Comparison of ENCODE assay signal across 8 mouse cellular contexts in the genomic region with DNA sequence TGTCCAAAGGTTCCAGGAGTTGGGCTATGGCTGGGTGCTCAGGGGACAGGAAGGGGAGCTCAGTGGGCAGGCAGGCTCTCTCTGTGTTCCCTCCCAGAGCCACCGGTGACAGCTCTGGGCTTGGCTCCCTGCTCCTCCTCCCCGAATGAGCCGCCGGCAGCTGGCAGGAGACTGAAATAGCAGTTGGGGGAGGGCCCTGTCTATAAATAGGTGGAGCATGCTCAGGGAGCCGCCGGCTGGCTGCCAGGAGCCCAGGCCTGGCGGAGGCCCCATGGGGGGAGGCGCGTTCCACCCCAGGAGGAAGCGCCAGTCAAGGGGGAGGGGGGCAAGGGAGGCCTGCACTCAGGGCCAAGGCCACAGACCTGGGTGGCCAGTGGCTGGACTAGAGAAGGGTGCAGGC. TPM values are rescaled to one million over a fixed set of nuclear protein-coding genes. Genes with fewer than 3 reads are reported as not detected.
DNase-seq lines count a peak whose midpoint lies in the region; ATAC-seq and TF ChIP-seq lines count a peak whose summit lies in the region.

No protein-coding gene starts in this region.

- TF ChIP-seq CTCF in lung, postnatal 0 days (IDR thresholded peaks at IDR 0.05) = 0 out of 2 replicates have a peak, but pooled peaks have one; percentile 2

- TF ChIP-seq EP300 in lung, postnatal 0 days (IDR thresholded peaks at IDR 0.05) = peak; percentile 48; the same call in 1 of the 2 replicates

- H3K4me3 ChIP-seq in hindbrain, embryonic 11.5 days (ENCODE audit: low read depth, low read length) = peak overlapping the region; percentile 22
- H3K4me3 ChIP-seq in lung, postnatal 0 days (ENCODE audit: low read depth, low read length) = peak overlapping the region; percentile 44

- H3K27me3 ChIP-seq in hindbrain, embryonic 11.5 days (ENCODE audit: control insufficient read depth, insufficient read depth, low read length) = no peaks in the 10 kb centered on the region
- no peaks in the 10 kb centered on the region for H3K27me3 ChIP-seq in lung, postnatal 0 days (replicated peaks; ENCODE audit: insufficient read depth, low read length)

- WGBS in hindbrain, embryonic 11.5 days = 0% methylated on average over 9 of the region's 10 CpGs
- 0% methylated on average over 8 of the region's 10 CpGs for WGBS in lung, postnatal 0 days

- peak overlapping the region; percentile 75 for H3K27ac ChIP-seq in hindbrain, embryonic 11.5 days (ENCODE audit: low read depth, low read length)
- peak overlapping the region; percentile 88 for H3K27ac ChIP-seq in lung, postnatal 0 days (ENCODE audit: low read length)

- no peaks in the 10 kb centered on the region for H3K9me3 ChIP-seq in hindbrain, embryonic 11.5 days (ENCODE audit: control insufficient read depth, low read length)
- no peaks in the 10 kb centered on the region for H3K9me3 ChIP-seq in lung, postnatal 0 days (ENCODE audit: low read length)

- H3K36me3 ChIP-seq in hindbrain, embryonic 11.5 days (ENCODE audit: control insufficient read depth, insufficient read depth, low read length) = no peaks in the 10 kb centered on the region; the same call in 1 of the 2 replicates
- H3K36me3 ChIP-seq in lung, postnatal 0 days (ENCODE audit: insufficient read depth, low read length) = peaks cover 6% of the 10 kb centered on the region; the same call in 1 of the 2 replicates

- peaks cover 26% of the 10 kb centered on the region for H3K4me1 ChIP-seq in hindbrain, embryonic 11.5 days (replicated peaks; ENCODE audit: control insufficient read depth, insufficient read depth, low read length)
- peaks cover 66% of the 10 kb centered on the region for H3K4me1 ChIP-seq in lung, postnatal 0 days (ENCODE audit: insufficient read depth, low read depth, low read length)

- ATAC-seq in hindbrain, embryonic 11.5 days (ENCODE audit: low FRiP score) = peak; percentile 69
- peak; percentile 79 for ATAC-seq in lung, postnatal 0 days

- H3K4me2 ChIP-seq in hindbrain, embryonic 11.5 days (replicated peaks; ENCODE audit: low read depth, low read length) = peak overlapping the region; percentile 27
- peak overlapping the region; percentile 74 for H3K4me2 ChIP-seq in lung, postnatal 0 days (replicated peaks; ENCODE audit: low read depth, low read length)

- H3K9ac ChIP-seq in hindbrain, embryonic 11.5 days (ENCODE audit: low read depth, low read length) = peak overlapping the region; percentile 33; the same call in 1 of the 2 replicates
- H3K9ac ChIP-seq in lung, postnatal 0 days (replicated peaks; ENCODE audit: low read depth) = peak overlapping the region; percentile 30; the same call in 1 of the 2 replicates

- peak; percentile 89 for DNase-seq in MN1 (ENCODE audit: low spot score)
- DNase-seq in cerebellum, adult 9-11 months = peak; percentile 96
- DNase-seq in frontal cortex, adult 2 months (ENCODE audit: extremely low spot score in 1 of 2, low spot score in 1 of 2) = peak; percentile 94 to 98
- peak; percentile 71 for DNase-seq in hindbrain, embryonic 11.5 days (ENCODE audit: low spot score)
- peak; percentile 91 to 96 for DNase-seq in layer of hippocampus, postnatal 10 days (ENCODE audit: low spot score in 2 of 2)
- DNase-seq in lung, postnatal 0 days (ENCODE audit: low spot score) = peak; percentile 98
- peak; percentile 89 for DNase-seq in ovary, postnatal 10 days (ENCODE audit: low spot score)
- DNase-seq in thymus, postnatal 0 days (ENCODE audit: low spot score) = peak; percentile 93

RNA-seq across cellular contexts. Expression of a gene that starts 11.2 kb away (rescaled TPM):
- 256 and 323 TPM in 2 replicates for polyA plus RNA-seq in frontal cortex, adult 2 months (2012; rRNA removed)
- 32.2 and 36.6 TPM in 2 replicates for polyA plus RNA-seq in hindbrain, embryonic 11.5 days (2014; fragmentation: Nextera tagmentation; extraction: Ambion mirVana)
- total RNA-seq in layer of hippocampus, postnatal 10 days (2021) = 100 to 1,000 TPM; 164 to 207 TPM
- polyA plus RNA-seq in lung, postnatal 0 days (2015; fragmentation: Nextera tagmentation; extraction: Ambion mirVana) = 65.6 and 79.0 TPM in 2 replicates
- 19.9 and 24.8 TPM in 2 replicates for polyA plus RNA-seq in thymus, postnatal 0 days (2015; fragmentation: Nextera tagmentation; extraction: Ambion mirVana)

RNA-seq across cellular contexts. Expression of a gene that starts 29.4 kb away (rescaled TPM):
- polyA plus RNA-seq in frontal cortex, adult 2 months (2012; rRNA removed) = 87.5 and 91.4 TPM in 2 replicates
- 28.8 and 31.9 TPM in 2 replicates for polyA plus RNA-seq in hindbrain, embryonic 11.5 days (2014; fragmentation: Nextera tagmentation; extraction: Ambion mirVana)
- 10 to 100 TPM; 44.4 to 45.4 TPM for total RNA-seq in layer of hippocampus, postnatal 10 days (2021)
- polyA plus RNA-seq in lung, postnatal 0 days (2015; fragmentation: Nextera tagmentation; extraction: Ambion mirVana) = 15.8 and 16.7 TPM in 2 replicates
- polyA plus RNA-seq in thymus, postnatal 0 days (2015; fragmentation: Nextera tagmentation; extraction: Ambion mirVana) = 16.1 and 16.2 TPM in 2 replicates

RNA-seq across cellular contexts. Expression of a gene that starts 29.9 kb away (rescaled TPM):
- polyA plus RNA-seq in frontal cortex, adult 2 months (2012; rRNA removed) = 1.2 and 1.9 TPM in 2 replicates
- polyA plus RNA-seq in hindbrain, embryonic 11.5 days (2014; fragmentation: Nextera tagmentation; extraction: Ambion mirVana) = 13.2 and 14.0 TPM in 2 replicates
- total RNA-seq in layer of hippocampus, postnatal 10 days (2021) = 1 to 10 TPM in 1 of 2 experiments, under 1 TPM in 1; 0.94 to 1.0 TPM
- 0.88 and 1.3 TPM in 2 replicates for polyA plus RNA-seq in lung, postnatal 0 days (2015; fragmentation: Nextera tagmentation; extraction: Ambion mirVana)
- polyA plus RNA-seq in thymus, postnatal 0 days (2015; fragmentation: Nextera tagmentation; extraction: Ambion mirVana) = 8.6 and 11.4 TPM in 2 replicates

RNA-seq across cellular contexts. Expression of a gene that starts 33.7 kb away (rescaled TPM):
- polyA plus RNA-seq in frontal cortex, adult 2 months (2012; rRNA removed) = 32.9 and 35.5 TPM in 2 replicates
- 76.0 and 80.1 TPM in 2 replicates for polyA plus RNA-seq in hindbrain, embryonic 11.5 days (2014; fragmentation: Nextera tagmentation; extraction: Ambion mirVana)
- total RNA-seq in layer of hippocampus, postnatal 10 days (2021) = 10 to 100 TPM; 73.8 to 77.8 TPM
- polyA plus RNA-seq in lung, postnatal 0 days (2015; fragmentation: Nextera tagmentation; extraction: Ambion mirVana) = 74.7 and 79.9 TPM in 2 replicates
- polyA plus RNA-seq in thymus, postnatal 0 days (2015; fragmentation: Nextera tagmentation; extraction: Ambion mirVana) = 140 and 164 TPM in 2 replicates

RNA-seq across cellular contexts. Expression of a gene that starts 49.8 kb away (rescaled TPM):
- 2.3 and 2.7 TPM in 2 replicates for polyA plus RNA-seq in frontal cortex, adult 2 months (2012; rRNA removed)
- polyA plus RNA-seq in hindbrain, embryonic 11.5 days (2014; fragmentation: Nextera tagmentation; extraction: Ambion mirVana) = 0.06 and 0.08 TPM in 2 replicates
- total RNA-seq in layer of hippocampus, postnatal 10 days (2021) = under 1 TPM; 0.64 to 0.76 TPM
- polyA plus RNA-seq in lung, postnatal 0 days (2015; fragmentation: Nextera tagmentation; extraction: Ambion mirVana) = not detected in 2 replicates
- 0.07 TPM in 1 of 2 replicates, not detected in the other for polyA plus RNA-seq in thymus, postnatal 0 days (2015; fragmentation: Nextera tagmentation; extraction: Ambion mirVana)

Comparison
In these comparisons a context has a peak if more than half of its experiments do, and no peak if none do; other contexts are left out.
1. Peak in every context shown above with its lines: DNase-seq, ATAC-seq, H3K4me3 ChIP-seq and H3K27ac ChIP-seq.